Mouse (Mus musculus): Measurements from ENCODE around the gene Ube2q1.
"Not testable (repeated sequence)": the region's sequence is repeated elsewhere in the genome, so short reads cannot be mapped to it uniquely, and the experiment has no call there.

The Ube2q1 gene

GRCm38 (mm10) chr3:89788680-89789352 lies 15.4 kb downstream of the Ube2q1 start:
- DNase-seq, result no peak

- no peak for DNase-seq
Measured at GRCm38 (mm10) chr3:89794616-89795015, 21.2 kb downstream of the Ube2q1 start.

- no peak for DNase-seq
Measured at GRCm38 (mm10) chr3:89795746-89796145, 22.3 kb downstream of the Ube2q1 start.

GRCm38 (mm10) chr3:89796358-89796757 lies 22.9 kb downstream of the Ube2q1 start:
- no peak for DNase-seq

- no peak for DNase-seq
Measured at GRCm38 (mm10) chr3:89798518-89798917, 25.1 kb downstream of the Ube2q1 start.

GRCm38 (mm10) chr3:89799476-89799875 lies 26.1 kb downstream of the Ube2q1 start:
- no peak for DNase-seq

- DNase-seq, result not testable (repeated sequence)
Measured at GRCm38 (mm10) chr3:89800078-89800477, 26.7 kb downstream of the Ube2q1 start.

GRCm38 (mm10) chr3:89800774-89801506 lies 27.5 kb downstream of the Ube2q1 start:
- DNase-seq, result no peak

- DNase-seq, result no peak
Measured at GRCm38 (mm10) chr3:89801507-89801847, 28.1 kb downstream of the Ube2q1 start.

GRCm38 (mm10) chr3:89802876-89803275 lies 29.5 kb downstream of the Ube2q1 start:
- no peak for DNase-seq

- no peak for DNase-seq
Measured at GRCm38 (mm10) chr3:89805179-89805578, 31.8 kb downstream of the Ube2q1 start.

- DNase-seq, result no peak
Measured at GRCm38 (mm10) chr3:89806751-89807150, 33.3 kb downstream of the Ube2q1 start.

GRCm38 (mm10) chr3:89807171-89807570 lies 33.8 kb downstream of the Ube2q1 start:
- DNase-seq, result no peak

- no peak for DNase-seq
Measured at GRCm38 (mm10) chr3:89807881-89808280, 34.5 kb downstream of the Ube2q1 start.

- no peak for DNase-seq
Measured at GRCm38 (mm10) chr3:89808638-89809037, 35.2 kb downstream of the Ube2q1 start.

GRCm38 (mm10) chr3:89810841-89811240 lies 37.4 kb downstream of the Ube2q1 start:
- no peak for DNase-seq

GRCm38 (mm10) chr3:89812166-89812565 lies 38.8 kb downstream of the Ube2q1 start:
- no peak for DNase-seq

GRCm38 (mm10) chr3:89814051-89814450 lies 40.6 kb downstream of the Ube2q1 start:
- no peak for DNase-seq

- DNase-seq, result peak; percentile 5 to 6
Measured at GRCm38 (mm10) chr3:89817056-89817455, 43.6 kb downstream of the Ube2q1 start.

GRCm38 (mm10) chr3:89818605-89819004 lies 45.2 kb downstream of the Ube2q1 start:
- no peak for DNase-seq

GRCm38 (mm10) chr3:89819897-89820296 lies 46.5 kb downstream of the Ube2q1 start:
- no peak for DNase-seq

- no peak for DNase-seq
Measured at GRCm38 (mm10) chr3:89820311-89821095, 47.1 kb downstream of the Ube2q1 start.

- no peak for DNase-seq
Measured at GRCm38 (mm10) chr3:89821096-89821513, 47.7 kb downstream of the Ube2q1 start.
